Mouse (Mus musculus) stomach, postnatal 0 days (tissue): Measurements from ENCODE around the gene Pex16.

Source experiments
- CTCF ChIP-seq: IDR thresholded peaks from 2 replicates; pipeline ENCODE4 v1.5.1; 2016; ENCODE audit warnings: antibody characterized with exemption, low read depth, mild to moderate bottlenecking, moderate library complexity
- EP300 ChIP-seq: optimal IDR thresholded peaks from 2 replicates; pipeline ENCODE3; 2016; ENCODE audit warnings: antibody characterized with exemption

GRCm38 (mm10) chr2:92381901-92382588 is 7.6 kb downstream of the Pex16 start, which contains the start of gene 1700029I15Rik:
- TF ChIP-seq CTCF (no peak), EP300 (no peak)
